Mouse (Mus musculus) midbrain, embryonic 16.5 days (tissue): Measurements from ENCODE around the gene Tmem37. TPM values are rescaled to one million over a fixed set of nuclear protein-coding genes. Genes with fewer than 3 reads are reported as not detected.

Experiments used
- ATAC-seq: fragments of 200-750 bp; cut with Nextera tagmentation; 2 replicates; pipeline ENCODE4 v1.8.0; 2017; ENCODE audit warnings: moderate TSS enrichment
- H3K27ac ChIP-seq: fragments of 300-500 bp; sonication (generic); 2 replicates; pipeline ENCODE4 v1.5.1; 2014; ENCODE audit warnings: mild to moderate bottlenecking, low read length, mixed read lengths
- H3K27me3 ChIP-seq: fragments of 300-500 bp; sonication (generic); 2 replicates; pipeline ENCODE4 v1.6.1; 2014; ENCODE audit warnings: low read depth, low read length, mixed read lengths; ENCODE audit not compliant: control insufficient read depth, insufficient read depth
- H3K36me3 ChIP-seq: fragments of 300-500 bp; sonication (generic); 2 replicates; pipeline ENCODE4 v1.6.1; 2014; ENCODE audit warnings: mild to moderate bottlenecking, low read length, moderate library complexity, mixed read lengths; ENCODE audit not compliant: control insufficient read depth, insufficient read depth
- H3K4me1 ChIP-seq: fragments of 300-500 bp; sonication (generic); 2 replicates; pipeline ENCODE4 v1.6.1; 2014; ENCODE audit warnings: mild to moderate bottlenecking, low read length, mixed read lengths; ENCODE audit not compliant: control insufficient read depth, insufficient read depth
- H3K4me2 ChIP-seq: fragments of 300-500 bp; sonication (generic); 2 replicates; pipeline ENCODE4 v1.6.1; 2014; ENCODE audit warnings: mild to moderate bottlenecking, low read length, mixed read lengths
- H3K4me3 ChIP-seq: fragments of 300-500 bp; sonication (generic); 2 replicates; pipeline ENCODE4 v1.5.1; 2014; ENCODE audit warnings: low read depth, mild to moderate bottlenecking, low read length, moderate library complexity, mixed read lengths
- H3K9ac ChIP-seq: fragments of 300-500 bp; sonication (generic); 2 replicates; pipeline ENCODE4 v1.6.1; 2014; ENCODE audit warnings: low read depth, low read length, mixed read lengths
- H3K9me3 ChIP-seq: fragments of 300-500 bp; sonication (generic); replicated peaks from 2 replicates; pipeline ENCODE4 v1.6.1; 2014; ENCODE audit warnings: mild to moderate bottlenecking, low read length, mixed read lengths; ENCODE audit not compliant: control insufficient read depth, poor library complexity, severe bottlenecking
- WGBS: fragments of 180-500 bp; shearing (Covaris S2); extraction: QIAGEN DNeasy Blood & Tissue Kit; methylation state at CpG from one replicate; pipeline ENCODE4 v1.1.7; 2014; 5-methylcytosine and 5-hydroxymethylcytosine counted together
- polyA plus RNA-seq: library from polyadenylated mRNA; unstranded; fragments of >200 nt; fragmentation: Nextera tagmentation; extraction: Ambion mirVana; gene quantifications from 2 replicates; pipeline ENCODE4 v1.2.1, GENCODE M21; 2015

Tmem37 gene
- polyA plus RNA-seq, 1 experiment from 2014 or later = 4.9 TPM

DNA sequence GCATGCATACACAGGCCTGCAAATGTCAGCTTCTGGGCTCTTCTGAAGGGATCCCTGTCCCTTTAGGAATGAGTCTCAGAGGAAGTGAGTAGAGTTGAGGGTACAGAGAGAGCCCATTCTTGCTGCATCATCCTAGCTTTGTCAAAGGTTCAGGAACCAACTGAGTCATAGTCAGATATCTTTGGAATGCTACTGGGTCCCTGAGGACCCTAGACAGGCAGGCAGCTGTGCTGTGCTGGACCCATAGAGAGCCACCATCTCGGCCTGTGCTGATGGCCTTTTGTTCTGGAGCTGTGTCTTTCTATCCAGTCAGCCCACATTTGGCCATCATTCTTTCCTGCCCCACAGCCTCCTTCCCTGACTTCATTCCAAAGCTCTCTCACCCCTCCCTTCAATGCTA is 39.1 kb downstream of the Tmem37 start:
- Histone ChIP-seq H3K4me2 (no peak overlapping the region), H3K27me3 (no peaks in the 10 kb centered on the region), H3K9me3 (no peaks in the 10 kb centered on the region), H3K9ac (no peak overlapping the region), H3K4me1 (no peaks in the 10 kb centered on the region), H3K27ac (no peak overlapping the region), H3K4me3 (no peak overlapping the region), H3K36me3 (no peaks in the 10 kb centered on the region)
- 40% methylated on average over 1 of the region's 1 CpGs for WGBS
- no peak for ATAC-seq

DNA sequence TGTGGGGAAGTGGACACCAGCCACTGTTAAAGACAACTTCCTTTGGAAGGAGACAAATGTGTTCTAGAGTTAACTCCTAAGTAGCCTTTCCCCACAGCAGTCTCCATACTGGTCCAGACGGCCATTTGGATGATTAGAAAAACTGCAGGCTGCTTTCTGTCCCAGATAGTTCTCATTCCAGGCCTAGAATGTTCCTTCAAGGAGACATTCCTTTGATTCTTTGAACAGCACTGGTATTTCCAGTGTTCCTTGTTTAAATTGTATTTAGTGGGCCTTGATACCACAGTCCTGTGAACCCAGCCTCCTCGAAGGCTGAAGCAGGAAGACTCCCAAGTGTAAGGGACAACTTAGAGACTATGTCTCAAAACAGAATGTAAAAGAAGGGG is 40.4 kb downstream of the Tmem37 start:
- no peak overlapping the region for H3K27ac ChIP-seq
- H3K36me3 ChIP-seq = no peaks in the 10 kb centered on the region
- H3K4me2 ChIP-seq = no peak overlapping the region
- H3K4me3 ChIP-seq = no peak overlapping the region
- H3K9ac ChIP-seq = no peak overlapping the region
- ATAC-seq = no peak
- 89% methylated on average over 2 of the region's 2 CpGs for WGBS
- no peaks in the 10 kb centered on the region for H3K27me3 ChIP-seq
- H3K9me3 ChIP-seq = no peaks in the 10 kb centered on the region
- no peaks in the 10 kb centered on the region for H3K4me1 ChIP-seq

DNA sequence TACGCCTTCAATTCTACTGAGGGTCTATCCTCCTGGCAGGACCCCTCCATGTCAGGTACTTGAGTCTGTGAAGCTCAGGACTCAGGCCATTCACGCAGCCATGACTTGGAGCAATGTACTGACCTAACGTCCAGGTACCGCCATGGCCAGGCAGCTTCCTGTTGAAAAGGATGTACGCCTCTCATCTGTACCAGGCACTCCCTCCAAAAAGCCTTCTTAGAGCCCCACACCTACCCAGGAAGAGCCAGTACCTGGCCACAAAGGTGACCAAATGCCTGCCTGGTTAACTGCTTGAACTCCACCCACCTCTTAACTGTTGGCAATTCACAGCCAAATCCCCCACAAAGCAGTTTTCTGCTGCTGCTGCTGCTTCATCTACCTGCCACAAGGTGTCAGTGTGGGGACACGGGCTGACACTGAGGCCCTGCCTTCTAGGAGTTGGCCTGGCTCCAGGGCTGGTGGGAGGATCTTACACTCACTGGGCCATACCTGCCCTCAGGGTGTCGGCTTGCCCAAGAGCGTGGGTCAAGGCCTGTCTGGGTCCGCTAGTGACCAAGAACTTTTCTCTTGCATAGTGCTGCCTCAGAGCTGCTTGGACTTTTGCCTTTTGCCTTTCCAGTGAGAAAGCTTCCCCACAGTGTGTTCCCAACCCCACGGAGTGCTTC is 40.9 kb downstream of the Tmem37 start:
- H3K27ac ChIP-seq = no peak overlapping the region
- WGBS = 53% methylated on average over 10 of the region's 10 CpGs
- H3K4me3 ChIP-seq = no peak overlapping the region
- H3K9ac ChIP-seq = no peak overlapping the region
- H3K4me2 ChIP-seq = no peak overlapping the region
- no peaks in the 10 kb centered on the region for H3K4me1 ChIP-seq
- H3K9me3 ChIP-seq = no peaks in the 10 kb centered on the region
- H3K36me3 ChIP-seq = no peaks in the 10 kb centered on the region
- ATAC-seq = peak; percentile 44; the same call in 1 of the 2 replicates
- no peaks in the 10 kb centered on the region for H3K27me3 ChIP-seq

DNA sequence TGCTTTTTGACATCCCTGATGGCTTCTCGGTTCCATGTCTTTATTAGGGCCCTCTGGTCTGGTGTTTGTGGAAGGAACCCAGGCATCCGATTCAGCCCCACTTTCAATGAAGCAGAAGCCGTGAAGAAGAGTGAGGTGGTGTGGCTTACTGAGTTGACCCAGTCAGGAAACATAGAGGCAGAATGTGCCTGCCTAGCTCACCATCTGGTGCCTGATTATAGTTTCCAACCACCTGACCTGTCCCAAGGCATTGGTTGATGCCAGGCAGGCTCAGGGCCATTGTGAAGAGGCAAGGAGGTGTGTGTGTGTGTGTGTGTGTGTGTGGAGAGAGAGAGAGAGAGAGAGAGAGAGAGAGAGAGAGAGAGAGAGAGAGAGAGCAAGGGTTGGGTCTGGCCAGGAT is 43.4 kb downstream of the Tmem37 start:
- no peak overlapping the region for H3K27ac ChIP-seq
- ATAC-seq = no peak
- H3K9ac ChIP-seq = no peak overlapping the region
- H3K9me3 ChIP-seq = no peaks in the 10 kb centered on the region
- no peak overlapping the region for H3K4me3 ChIP-seq
- H3K27me3 ChIP-seq = no peaks in the 10 kb centered on the region
- H3K4me1 ChIP-seq = no peaks in the 10 kb centered on the region
- no peak overlapping the region for H3K4me2 ChIP-seq
- H3K36me3 ChIP-seq = no peaks in the 10 kb centered on the region
- 76% methylated on average over 3 of the region's 3 CpGs for WGBS

DNA sequence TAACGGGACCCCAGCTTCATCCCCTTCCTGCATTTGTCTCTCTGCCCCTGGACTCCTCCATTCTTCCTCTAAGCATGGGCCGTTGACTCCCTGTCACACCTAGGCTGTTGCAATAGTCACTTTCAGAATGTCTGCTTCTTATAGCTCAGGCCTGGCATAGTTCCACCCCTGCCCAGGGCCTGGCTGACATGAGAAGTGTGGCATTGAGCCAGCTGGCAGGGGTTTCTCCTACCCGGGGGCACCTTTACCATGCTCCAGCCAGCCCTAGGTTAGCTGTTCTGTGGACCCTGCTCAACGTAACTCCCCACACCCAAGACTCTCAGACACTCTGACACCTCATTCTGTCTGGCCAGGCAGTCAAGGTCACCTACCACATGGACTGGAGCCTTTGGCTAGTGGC is 46.2 kb downstream of the Tmem37 start:
- no peaks in the 10 kb centered on the region for H3K4me1 ChIP-seq
- WGBS = 62% methylated on average over 4 of the region's 4 CpGs

DNA sequence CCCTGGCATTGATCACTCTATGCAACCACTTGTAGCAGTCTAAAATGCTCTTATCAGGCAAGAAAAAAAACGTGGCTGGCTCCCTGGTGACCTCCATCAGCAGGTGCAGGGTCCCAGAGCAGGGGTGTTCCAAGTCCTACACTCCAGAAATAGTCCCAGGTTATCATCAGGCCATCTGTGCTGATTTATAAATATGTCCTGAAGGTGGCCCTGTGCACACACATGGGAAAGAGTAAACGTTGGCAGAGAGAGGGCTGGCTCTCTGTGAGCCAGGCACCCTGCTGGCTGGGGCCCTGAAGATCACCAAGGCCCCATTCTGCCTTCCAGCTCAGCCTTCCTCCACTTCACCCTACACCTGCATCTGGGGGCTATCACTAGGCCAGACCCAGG is 48.8 kb downstream of the Tmem37 start:
- Histone ChIP-seq H3K27ac (no peak overlapping the region), H3K4me3 (no peak overlapping the region), H3K36me3 (no peaks in the 10 kb centered on the region), H3K27me3 (no peaks in the 10 kb centered on the region), H3K9me3 (no peaks in the 10 kb centered on the region), H3K4me1 (no peaks in the 10 kb centered on the region), H3K9ac (no peak overlapping the region), H3K4me2 (no peak overlapping the region)
- ATAC-seq = no peak
- WGBS = 34% methylated on average over 2 of the region's 2 CpGs

More for the DNA sequence above, 46.2 kb downstream of the Tmem37 start:
- Histone ChIP-seq H3K9ac (no peak overlapping the region), H3K4me3 (no peak overlapping the region), H3K36me3 (no peaks in the 10 kb centered on the region), H3K27me3 (no peaks in the 10 kb centered on the region), H3K27ac (no peak overlapping the region), H3K4me2 (no peak overlapping the region), H3K9me3 (no peaks in the 10 kb centered on the region)
- no peak for ATAC-seq

DNA sequence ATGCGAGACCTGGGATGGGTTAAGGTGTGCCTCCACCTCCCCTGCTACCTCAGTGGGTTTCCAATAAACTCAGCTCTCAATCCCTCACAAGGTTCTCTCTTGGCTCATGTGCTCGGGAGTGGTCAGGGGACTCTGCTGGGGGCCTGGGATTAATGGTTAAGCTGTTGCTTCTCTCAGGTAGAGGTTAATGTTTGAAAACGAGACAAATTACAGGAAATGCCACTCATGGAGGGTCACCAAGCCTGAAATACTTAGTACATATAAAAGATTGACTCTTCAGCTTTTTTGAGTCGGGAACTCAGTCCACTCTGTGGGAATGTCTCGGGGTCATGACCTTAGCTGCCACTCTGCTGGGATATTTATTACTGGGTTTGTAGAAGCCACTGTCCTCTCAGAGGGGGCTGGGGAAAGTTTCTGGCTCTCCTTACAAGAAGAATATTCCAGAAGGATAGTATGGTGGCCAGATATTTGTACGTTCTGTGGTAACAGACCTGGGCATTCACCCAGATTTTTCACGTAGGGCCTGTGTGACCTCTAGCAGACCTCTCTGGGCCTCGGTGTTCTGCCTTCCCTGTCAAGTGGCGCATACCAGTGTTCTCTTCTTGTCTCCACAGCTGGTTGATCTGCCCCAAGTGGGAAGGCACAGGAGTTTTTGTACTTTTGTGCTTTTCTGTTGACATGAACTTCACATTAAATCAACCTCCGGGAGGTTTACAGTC is 49.4 kb downstream of the Tmem37 start:
- H3K4me3 ChIP-seq = no peak overlapping the region
- no peaks in the 10 kb centered on the region for H3K27me3 ChIP-seq
- no peak overlapping the region for H3K9ac ChIP-seq
- H3K36me3 ChIP-seq = no peaks in the 10 kb centered on the region
- no peaks in the 10 kb centered on the region for H3K9me3 ChIP-seq
- WGBS = 69% methylated on average over 10 of the region's 10 CpGs
- H3K4me1 ChIP-seq = no peaks in the 10 kb centered on the region
- H3K4me2 ChIP-seq = no peak overlapping the region
- no peak overlapping the region for H3K27ac ChIP-seq
- no peak for ATAC-seq

DNA sequence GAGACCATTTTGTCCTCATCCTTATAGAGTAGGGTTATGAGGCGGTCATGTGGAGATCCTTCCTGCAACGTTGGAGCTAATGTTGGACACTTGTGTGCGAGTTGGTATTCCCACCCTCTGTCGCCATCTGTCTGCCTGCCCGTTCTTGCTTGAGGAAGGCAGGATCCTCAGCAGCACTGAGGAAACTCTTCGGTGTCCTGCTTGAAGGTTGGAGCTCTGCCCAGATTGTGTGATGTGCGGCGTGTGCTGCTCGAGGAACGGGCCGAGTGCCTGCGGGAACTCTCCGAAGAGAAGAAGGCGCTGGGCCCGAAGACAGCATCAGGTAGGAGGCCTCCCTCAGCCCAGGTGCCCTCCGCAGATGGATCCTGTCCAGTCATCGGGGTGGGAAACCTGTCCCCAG is 51.9 kb downstream of the Tmem37 start:
- Histone ChIP-seq H3K4me3 (no peak overlapping the region), H3K27me3 (no peaks in the 10 kb centered on the region), H3K9me3 (no peaks in the 10 kb centered on the region), H3K27ac (no peak overlapping the region), H3K36me3 (no peaks in the 10 kb centered on the region), H3K9ac (no peak overlapping the region), H3K4me2 (no peak overlapping the region), H3K4me1 (no peaks in the 10 kb centered on the region)
- ATAC-seq = no peak
- WGBS = 94% methylated on average over 17 of the region's 17 CpGs

DNA sequence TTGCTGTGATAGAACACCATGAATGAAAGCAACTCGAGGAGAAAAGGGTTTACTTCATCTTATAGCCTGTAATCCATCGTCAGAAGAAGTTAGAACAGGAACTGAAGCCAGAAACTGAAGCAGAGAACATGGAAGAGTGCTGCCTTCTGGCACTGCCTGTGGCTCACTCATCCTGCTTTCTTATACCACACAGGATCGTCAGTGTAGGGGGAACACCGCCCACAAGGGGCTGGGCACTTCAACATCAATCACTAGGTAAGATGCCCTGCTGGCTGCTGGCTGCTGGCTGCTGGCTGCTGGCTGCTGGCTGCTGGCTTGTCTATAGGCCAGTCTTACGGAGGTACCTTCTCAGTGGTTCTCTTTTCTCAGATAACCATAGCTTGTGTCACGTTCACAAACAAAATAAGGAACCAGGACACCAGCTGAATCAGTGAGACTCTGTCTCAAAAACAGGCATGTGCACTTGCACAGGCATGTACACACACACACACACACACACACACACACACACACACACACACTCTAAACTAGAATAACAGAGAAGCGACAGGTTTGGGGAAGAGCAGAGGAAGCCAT is 53.5 kb downstream of the Tmem37 start:
- no peak overlapping the region for H3K4me3 ChIP-seq
- no peak overlapping the region for H3K27ac ChIP-seq
- no peak overlapping the region for H3K9ac ChIP-seq
- no peaks in the 10 kb centered on the region for H3K4me1 ChIP-seq
- no peak overlapping the region for H3K4me2 ChIP-seq
- WGBS = 80% methylated on average over 7 of the region's 7 CpGs
- ATAC-seq = no peak
- H3K27me3 ChIP-seq = no peaks in the 10 kb centered on the region
- H3K9me3 ChIP-seq = no peaks in the 10 kb centered on the region
- no peaks in the 10 kb centered on the region for H3K36me3 ChIP-seq
